Mouse (Mus musculus): ENCODE measurements around the gene C3ar1.

C3ar1 gene

DNA sequence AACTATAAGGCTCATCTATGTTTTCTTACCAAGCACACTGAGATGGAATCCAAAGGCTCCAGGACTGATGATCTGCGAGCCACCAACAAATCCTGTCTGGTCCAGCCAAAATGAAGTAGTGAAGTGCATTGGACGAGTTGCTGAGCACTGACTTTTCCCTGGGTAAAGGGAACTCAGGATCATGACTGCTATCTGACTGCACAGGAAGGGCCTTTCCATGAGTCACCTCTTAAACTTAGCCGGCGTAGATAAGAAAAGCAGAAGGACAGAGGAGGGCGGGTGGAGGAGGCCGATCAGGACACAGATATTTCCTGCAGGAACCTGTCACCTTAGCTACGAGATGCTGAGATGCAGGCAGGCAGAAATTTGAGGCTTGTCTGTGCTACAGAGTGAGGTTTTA, at the start of gene C3ar1:
TSS of gene C3ar1 (minus strand) at position 207 of the 400 bp plus-strand sequence.
- DNase-seq (ENCODE audit: low spot score) = no peak

DNA sequence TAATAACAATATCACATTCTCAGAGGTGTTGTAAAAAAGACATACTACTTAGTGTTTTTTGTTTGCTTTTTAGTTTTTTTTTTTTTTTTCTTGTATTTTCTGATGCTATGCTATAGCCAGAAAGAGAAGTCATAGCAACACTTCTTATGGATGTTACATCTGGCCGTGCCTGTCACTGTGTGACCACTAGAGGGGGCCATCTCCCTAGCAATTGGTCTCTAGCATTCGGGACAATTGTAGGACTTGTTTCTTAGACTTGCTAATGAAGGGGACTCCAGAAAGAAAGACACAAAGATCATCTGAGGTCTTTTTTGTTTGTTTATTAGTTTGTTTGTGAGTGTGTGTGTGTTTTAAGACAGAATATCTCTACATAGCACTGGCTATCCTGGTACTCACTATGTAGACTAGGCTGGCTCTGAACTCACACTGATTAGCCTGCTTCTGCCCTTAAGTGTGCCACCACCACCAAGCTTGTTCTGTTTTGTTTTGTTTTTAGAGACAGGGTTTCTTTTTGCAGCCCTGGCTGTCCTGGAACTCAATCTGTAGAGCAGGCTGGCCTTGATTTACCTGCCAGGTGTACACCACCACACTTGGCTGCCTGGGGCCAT, 36.6 kb upstream of the C3ar1 start:
- DNase-seq (ENCODE audit: low spot score) = peak; percentile 57

DNA sequence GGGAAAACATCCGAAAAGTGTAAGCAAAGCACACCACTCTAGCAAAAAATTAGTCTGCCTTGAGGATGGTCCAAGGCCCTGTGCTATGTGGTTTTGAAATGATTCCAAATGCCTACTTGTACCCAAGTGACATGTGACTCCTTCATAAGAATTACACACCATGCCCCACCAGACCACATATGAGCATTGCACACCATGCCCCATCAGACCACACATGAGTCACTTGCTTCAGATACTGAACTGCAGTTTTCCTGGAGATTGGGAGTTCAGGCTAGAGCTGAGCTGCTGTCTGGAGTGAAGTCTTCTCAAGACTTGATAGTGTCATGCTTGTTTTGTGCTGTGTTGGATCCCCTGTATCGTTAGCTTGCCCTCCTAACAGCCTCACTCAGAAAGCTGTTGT, 33.6 kb upstream of the C3ar1 start:
- no peak for DNase-seq (ENCODE audit: low spot score)

DNA sequence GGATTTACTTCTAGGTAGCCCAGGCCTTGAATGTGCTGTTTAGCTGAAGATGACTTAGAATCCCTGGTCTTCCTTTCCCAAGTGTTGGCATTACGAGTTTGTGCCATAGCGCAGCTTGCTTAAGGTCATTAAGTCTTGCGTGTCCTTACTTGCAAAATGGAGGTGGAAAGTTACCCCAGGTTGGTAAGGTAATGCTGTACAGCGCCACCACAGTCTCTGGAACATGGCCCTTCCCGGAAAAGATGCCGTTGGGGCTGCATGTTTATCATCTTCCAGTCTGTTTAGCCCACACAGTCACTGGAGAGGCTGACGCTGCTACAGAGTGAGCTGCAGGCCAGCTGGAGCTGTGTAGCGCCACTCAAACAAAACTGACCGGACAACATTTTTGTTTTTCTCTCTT, 27.6 kb upstream of the C3ar1 start:
- no peak for DNase-seq (ENCODE audit: low spot score)

DNA sequence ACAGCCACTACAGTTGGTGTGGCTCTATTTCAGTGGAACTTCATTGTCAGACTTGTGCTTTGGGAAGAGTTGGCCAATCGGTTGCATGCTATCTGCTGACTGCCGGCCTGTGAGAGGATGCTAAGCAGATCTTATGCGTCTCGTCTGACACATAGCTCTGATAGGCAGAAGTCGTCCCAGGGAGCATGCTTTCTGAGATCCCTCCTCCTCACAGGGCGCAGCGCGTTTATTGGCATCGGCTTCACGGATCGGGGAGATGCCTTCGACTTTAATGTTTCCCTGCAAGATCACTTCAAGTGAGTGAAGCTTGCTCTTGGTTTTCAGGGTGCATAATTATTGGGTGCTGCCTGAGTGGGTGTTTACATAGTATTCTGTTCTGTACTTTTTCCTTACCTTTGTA, 25.3 kb upstream of the C3ar1 start:
- no peak for DNase-seq (ENCODE audit: low spot score)

DNA sequence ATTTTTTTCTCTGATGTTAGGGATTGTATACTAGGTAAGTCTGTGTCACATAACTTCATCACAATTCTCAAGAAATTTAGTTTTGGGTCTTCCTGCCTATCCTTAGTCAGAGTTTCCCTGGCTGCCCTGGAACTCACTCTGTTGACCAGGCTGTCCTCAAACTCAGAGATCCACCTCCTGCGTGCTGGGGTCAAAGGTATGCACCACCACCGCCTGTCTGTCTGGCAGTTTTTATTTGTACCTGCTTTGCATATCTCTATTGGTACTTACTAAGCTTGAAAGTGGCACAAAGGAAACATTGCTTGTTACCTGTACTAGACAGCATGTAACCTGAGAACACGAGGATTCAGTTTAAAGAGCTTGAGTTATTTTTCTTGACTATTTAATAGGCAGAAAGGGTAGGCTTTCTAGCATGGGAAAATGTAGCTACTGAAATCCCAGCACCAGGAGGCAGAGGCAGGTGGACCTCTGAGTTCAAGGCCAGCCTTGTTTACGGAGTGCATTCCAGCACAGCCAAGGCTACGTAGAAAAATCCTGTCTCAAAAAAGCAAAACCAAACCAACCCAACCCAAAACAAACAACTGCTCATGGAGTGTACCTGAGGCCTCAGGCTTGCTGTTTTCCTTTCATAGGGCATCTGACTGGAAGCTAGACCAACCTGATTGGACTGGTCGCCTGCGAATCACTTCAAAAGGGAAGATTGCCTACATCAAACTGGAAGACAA, 24.0 kb upstream of the C3ar1 start:
- DNase-seq (ENCODE audit: low spot score) = no peak

DNA sequence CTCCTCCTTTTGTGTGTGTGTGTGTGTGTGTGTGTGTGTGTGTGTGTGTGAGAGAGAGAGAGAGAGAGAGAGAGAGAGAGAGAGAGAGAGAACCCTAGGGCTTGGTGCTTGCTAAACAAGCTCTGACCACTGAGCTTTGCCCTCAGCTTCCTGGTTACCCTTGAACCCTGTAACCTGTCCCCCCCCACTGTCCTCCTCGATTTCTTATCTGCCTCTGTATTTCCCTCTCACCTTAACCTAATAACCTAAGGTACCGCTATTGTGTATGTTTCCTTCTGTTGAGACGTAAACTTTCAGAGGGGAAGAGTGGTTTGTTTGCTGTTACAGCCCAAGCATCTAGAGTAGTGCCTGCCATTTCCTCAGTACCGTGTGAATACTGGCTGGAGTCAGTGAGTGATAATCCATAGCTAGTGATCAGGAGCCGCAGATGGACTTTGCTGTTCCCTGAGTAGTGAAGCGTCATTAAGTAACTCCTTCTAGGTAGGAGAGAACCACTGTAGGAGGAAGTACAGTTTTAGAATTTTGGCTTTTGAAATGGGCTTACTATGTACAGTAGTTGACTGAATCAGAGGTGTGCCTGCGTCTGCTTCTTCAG, 23.3 kb upstream of the C3ar1 start:
- no peak for DNase-seq (ENCODE audit: low spot score)

DNA sequence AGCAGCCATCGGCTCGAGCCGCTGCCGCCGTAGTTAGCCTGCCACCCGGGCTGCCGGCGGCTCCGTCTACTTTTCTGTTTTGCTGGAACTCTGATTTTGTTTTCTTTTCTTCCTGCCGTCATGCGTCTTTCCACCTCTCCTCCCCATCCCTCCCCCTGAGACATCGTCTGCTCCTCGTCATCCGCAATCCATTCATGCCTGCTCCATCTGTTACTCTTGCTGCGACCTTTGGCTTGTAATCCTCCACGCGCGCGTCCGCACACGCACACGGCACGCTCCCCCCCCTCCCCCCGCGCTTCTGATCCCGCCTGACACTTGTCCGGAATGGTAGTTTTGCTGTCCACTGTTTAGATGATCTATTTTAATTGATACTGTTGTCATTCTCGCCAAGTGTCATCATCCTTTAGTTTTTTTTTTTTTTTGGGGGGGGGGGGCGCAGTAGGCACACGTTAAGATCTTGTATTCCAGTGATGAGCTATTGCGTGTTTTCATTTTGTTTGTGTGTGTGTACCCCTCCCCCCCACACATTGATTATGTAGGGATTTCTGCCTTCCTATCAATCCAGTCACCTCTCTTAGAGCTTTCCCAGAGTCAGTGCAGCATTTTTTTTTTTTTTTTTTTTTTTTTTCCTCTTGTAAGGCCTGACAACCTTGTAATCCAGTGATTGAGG, 18.9 kb upstream of the C3ar1 start:
- no peak for DNase-seq (ENCODE audit: low spot score)

DNA sequence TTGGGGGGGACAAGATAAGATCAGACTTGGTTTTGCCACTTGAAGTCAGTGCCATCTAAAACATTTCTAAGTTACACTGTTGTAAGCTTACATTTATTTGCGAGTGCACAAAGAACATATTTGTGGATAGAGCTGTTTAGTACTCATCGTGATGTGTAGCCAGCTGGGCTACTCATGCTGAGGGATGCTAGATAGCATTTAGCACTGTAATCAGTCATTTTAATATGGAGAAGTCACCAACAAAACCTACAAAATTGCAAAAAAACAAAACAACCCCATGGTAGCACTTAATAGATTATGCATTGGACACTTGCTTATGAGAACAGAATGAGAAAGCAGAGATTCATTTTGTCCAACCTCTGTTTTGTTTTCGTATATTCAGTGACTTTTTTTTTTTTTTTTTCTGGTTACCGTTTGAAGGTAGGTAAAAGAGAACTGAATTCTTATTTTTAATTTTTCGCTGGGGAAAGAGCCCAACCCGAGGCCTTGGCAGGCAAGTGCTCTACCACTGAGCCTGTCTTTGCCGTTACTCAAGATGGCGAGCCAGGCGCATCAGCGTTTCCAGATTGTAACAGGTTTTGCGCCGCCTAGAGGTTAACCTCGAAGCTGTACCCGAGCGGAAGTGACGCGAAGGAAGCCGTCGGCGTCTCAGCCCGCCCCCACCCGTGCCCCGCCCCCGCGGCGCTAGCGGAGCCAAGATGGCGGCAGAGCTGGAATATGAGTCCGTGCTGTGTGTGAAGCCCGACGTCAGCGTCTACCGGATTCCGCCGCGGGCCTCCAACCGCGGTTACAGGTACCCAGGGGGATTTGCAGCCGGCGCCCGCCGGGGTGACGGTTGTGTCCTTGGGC, 18.1 kb upstream of the C3ar1 start, which contains the start of gene Necap1:
TSS of gene Necap1 (plus strand) at position 604 of the 849 bp plus-strand sequence.
- DNase-seq (ENCODE audit: low spot score) = peak; percentile 97

DNA sequence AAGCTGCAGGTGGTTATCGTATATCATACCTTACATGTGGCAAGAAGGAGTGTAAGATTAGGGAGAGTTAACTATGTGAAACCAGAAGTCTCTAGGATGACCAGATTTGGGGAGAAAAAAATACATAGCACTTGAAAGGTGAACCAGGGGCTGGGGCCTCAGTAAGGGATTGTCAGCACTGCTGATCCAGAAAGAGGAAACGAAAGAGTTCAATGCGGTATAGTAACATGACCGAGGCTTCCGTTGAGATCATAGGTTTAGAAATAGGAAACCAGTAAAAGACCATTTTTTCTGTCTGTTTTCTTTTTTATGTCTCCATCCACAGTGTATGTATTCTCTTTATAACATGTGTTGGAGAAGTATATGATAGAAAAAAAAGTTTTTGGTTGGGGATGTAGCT, 16.8 kb upstream of the C3ar1 start:
- peak; percentile 59 for DNase-seq (ENCODE audit: low spot score)

DNA sequence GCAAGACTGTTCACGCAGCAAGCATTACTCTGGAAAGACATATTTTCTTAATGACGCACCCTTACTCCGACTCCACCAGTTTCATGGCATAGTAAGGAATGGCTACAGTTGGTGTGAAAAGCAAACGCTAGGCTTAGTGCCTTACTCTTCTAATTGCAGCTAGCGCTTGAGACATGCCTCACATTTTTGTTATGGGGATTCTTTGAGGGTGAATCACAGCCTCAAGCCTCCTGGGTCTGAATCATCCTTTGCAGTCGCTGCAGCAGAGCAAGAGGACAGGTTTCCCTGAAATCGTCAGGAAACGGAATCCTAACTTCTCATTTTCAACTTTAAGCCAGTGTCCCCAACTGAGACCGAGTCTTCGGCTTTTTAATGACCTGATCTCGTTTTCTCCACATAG, 13.9 kb upstream of the C3ar1 start:
- DNase-seq (ENCODE audit: low spot score) = no peak

DNA sequence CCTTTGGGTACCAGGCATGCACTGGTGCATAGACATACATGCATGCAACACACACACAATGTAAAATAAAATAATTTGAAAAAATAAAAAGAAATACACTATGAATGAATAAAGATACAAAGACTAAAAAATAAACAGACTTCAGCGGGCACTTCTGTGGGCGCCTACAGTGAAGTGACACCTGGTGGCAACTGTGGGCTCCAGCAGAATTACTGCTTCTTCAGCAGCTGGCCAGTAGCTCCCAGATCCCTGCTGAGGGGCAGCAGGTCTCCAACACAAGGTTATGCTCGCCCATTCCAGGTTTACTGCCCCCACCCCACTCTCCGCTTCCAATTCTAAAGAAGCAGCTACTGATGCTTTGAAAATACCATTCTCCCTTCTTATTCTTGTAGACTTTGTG, 12.0 kb upstream of the C3ar1 start:
- no peak for DNase-seq (ENCODE audit: low spot score)

DNA sequence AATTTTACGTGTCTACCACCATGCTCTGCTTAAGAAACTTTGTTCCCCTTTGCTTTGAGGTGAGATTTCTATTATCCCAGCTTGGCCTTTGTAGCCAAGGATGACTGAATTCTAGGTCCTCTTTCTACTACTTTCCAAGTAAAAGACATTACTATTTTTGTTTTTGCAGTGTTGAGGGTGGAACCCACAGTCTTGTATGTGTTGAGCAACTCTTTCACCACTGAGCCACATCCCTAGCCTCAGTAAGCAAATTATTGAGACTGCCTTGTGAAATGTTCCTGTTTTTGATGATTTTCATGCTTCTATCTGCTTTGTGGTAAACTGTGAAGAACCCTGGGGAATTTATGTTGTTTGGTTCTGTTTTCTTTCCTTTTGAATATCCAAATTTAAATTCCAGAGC, 6.9 kb upstream of the C3ar1 start:
- DNase-seq (ENCODE audit: low spot score) = peak; percentile 39

DNA sequence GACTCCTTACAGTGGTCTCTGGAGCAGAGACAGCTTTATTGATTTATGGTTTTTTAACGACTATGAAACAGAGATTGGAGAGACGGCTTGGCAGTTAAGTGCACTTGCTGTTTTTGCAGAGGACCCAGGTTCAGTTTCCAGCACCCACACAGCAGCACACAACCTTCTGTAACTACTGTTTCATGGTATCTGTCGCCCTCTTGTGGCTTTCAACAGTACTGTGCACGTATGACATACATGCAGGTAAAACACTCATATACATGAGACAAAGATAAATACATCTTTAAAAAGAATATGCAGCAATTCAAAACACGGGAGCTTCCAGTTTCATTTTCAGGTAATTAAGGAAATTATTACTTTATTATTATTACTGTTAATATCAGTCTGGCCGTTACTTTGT, 6.5 kb upstream of the C3ar1 start:
- DNase-seq (ENCODE audit: low spot score) = no peak

DNA sequence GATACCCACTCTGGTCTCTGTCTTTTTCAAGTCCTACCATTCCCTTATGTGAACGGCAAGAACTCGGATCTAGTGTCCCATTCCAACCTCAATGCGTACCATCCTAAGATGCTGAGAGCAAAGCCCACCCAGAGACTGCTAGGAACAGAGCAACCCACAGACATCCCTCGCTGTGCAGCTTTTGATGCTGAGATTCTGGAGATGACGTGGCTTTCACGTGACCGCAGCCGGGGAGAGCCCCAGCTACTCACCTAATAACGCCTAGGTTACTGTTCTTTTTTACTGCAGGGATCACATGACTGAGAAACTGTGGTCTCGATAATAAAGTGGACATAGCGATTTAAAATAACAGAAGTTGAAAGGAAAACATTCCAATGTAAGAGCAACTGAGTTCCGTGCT, 1.4 kb downstream of the C3ar1 start:
- DNase-seq (ENCODE audit: low spot score) = no peak

DNA sequence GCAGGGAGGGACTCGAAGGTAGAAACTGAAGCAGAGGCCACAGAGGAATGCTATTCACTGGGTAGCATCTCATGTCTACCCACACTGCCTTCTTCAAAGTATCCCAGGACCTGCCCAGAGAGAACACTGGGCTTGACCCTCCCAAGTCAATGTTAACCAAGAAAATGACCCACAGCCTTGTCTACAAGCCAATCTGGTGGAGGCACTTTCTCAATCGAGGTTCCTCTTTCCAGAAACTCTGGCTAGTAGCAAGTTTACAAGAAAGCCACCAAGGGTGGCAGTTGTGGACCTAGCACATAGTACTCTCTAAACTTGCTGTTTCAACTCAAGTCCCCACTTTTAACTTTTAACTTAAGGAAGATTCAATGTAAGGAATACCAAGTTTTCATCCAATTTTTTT, 3.3 kb downstream of the C3ar1 start:
- DNase-seq (ENCODE audit: low spot score) = no peak

DNA sequence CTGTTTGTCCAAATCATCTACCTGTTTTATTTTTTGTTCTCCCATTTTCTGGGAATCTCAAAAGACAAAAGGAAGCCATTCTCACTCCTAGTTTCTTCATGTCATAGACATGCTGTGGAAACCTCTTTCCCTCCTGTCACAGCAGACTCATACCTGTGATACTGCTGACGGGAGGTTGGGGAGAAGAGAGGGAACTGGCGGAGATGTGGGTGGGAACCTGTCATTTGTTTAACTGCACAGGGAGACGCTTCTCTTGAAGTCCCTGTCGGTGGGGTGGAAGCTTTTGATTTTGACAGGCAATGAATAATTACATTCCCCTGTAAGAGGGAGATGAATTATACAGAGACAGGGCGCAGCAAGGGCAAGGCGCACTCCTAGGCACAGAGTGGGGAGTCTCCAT, 12.2 kb downstream of the C3ar1 start:
- no peak for DNase-seq (ENCODE audit: low spot score)

DNA sequence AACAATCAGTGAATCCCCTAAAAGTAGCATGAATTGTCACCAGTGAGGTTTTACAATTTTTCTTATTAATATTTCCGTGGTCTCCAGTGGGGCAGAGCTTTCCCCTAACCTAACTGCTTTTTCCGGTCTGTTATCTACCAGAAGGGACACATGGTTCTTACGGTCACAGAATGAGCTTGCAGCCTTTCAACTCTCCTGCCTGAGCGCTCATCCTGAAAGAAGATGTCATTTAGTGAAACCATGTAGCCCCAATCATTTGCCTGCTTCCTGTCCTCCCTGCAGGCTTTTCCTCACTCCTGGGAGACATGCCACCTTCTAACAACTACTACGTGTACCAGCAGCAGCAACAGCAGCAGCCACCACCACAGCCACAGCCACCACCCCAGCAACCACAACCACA, 18.4 kb downstream of the C3ar1 start:
- DNase-seq (ENCODE audit: low spot score) = no peak

DNA sequence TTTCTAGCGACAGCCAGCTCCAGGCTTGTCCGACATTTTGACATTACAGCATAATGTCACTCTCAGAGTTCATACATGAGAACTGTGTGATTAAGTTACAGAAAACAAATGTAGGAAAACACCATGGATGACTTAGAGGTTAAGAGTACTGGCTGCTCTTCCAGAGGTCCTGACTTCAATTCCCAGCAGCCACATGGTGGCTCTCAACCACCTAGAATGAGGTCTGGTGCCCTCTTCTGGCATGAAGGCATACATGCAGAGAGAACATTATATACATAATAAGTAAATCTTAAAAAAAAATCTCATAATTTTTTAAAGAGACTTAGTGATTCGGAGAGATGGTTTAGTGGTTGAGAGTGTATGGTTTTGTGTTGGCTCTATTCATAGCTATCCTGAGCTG, 19.0 kb downstream of the C3ar1 start:
- DNase-seq (ENCODE audit: low spot score) = no peak

DNA sequence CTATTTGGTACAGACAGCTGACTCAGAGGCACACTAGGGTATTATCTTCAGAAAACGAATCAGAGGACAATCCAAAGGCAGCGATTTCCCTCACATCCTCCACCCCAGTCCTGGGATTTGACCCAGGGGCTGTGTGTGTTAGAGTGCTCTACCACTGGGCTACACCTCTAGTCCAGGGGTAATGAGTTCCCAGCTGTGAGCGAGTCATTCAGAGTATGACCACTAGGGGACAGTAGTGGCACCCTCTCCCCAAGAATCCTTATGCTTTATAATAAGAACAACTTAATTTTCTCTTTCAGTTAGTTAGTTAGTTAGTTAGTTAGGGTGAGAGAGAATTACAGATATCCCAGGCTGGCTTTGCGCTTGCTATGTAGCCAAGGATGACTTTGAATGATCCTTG, 21.6 kb downstream of the C3ar1 start:
- peak; percentile 61 for DNase-seq (ENCODE audit: low spot score)

DNA sequence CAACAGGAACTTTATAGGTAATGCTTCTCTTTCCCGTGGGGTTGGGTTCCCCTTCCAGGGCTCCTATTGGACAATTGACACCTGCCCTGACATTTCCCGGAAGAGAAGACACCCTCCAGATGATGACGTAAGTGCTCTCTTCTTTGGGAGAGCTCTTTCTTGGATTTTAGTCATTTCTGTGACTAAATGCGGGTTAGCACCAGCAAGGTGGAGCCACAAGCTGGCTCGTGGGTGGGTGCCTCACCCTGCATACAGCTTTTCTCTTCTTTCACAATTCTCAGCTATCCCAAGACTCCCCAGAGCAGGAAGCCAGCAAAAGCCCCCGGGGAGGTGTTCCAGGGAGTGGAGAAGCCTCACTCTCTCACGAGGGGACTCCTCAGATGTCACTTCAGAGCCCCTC, 23.1 kb downstream of the C3ar1 start:
- no peak for DNase-seq (ENCODE audit: low spot score)

DNA sequence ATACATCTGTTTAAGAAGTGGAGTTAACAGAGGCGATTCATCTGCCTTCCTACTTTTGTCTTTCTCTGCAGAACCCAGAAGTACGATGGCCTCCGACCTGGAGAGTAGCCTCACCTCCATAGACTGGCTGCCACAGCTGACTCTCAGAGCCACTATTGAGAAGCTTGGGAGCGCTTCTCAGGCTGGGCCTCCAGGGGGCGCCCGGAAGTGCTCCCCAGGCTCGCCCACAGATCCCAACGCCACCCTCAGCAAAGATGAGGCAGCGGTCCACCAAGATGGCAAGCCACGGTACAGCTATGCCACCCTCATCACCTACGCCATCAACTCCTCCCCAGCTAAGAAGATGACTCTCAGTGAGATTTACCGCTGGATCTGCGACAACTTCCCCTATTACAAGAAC, 27.9 kb downstream of the C3ar1 start:
- DNase-seq (ENCODE audit: low spot score) = peak; percentile 25
